14 mouse cellular contexts compared by ENCODE assay signal in the genomic region with DNA sequence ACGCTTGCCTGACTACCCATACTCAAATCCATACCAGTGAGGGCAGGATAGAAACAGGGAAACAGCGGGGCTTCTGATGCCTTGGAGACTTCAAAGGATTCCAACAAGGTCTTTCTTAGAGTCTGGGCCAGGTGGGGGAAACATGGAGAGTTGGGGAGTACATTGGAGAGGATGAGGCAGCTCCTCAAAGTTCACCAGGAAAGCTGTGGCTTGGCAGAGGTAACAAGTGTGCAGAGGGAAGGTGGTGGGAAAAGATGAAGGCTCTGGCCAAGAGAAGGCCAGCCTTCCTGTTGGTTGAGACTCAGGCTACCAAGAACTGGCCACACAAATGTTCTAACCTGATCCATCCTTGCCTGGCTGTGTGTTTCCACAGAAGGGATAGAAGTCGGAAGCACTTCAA.
"Had no signal": no experiment of that assay in that cellular context is flagged by ENCODE, and none has a peak within 500 bp of the region (broad histone marks: within the 10 kb centered on the region; RNA-seq: fewer than 3 reads in every experiment).

No protein-coding gene starts in this region.

- H3K4me2 ChIP-seq: liver, embryonic 13.5 days had no signal

- H3K9ac ChIP-seq: kidney, embryonic 15.5 days; liver, embryonic 13.5 days; midbrain, embryonic 15.5 days had no signal

- H3K27ac ChIP-seq: kidney, embryonic 15.5 days; liver, embryonic 13.5 days; midbrain, embryonic 15.5 days; stomach, postnatal 0 days had no signal

- H3K4me3 ChIP-seq: kidney, embryonic 15.5 days; liver, embryonic 13.5 days; midbrain, embryonic 15.5 days; myocyte had no signal

- H3K36me3 ChIP-seq: kidney, embryonic 15.5 days; liver, embryonic 13.5 days; midbrain, embryonic 15.5 days had no signal

- DNase-seq: layer of hippocampus, postnatal 36 days; liver, embryonic 13.5 days; lung, adult 2 months; lung, postnatal 14 days; lung, postnatal 4 days; right cerebral cortex, postnatal 14 days; right cerebral cortex, postnatal 4 days; thymus, adult 2 months; thymus, postnatal 14 days; thymus, postnatal 4 days had no signal

- H3K4me1 ChIP-seq: liver, embryonic 13.5 days had no signal

- H3K27me3 ChIP-seq: kidney, embryonic 15.5 days; liver, embryonic 13.5 days; midbrain, embryonic 15.5 days had no signal

- ATAC-seq: midbrain, embryonic 15.5 days had no signal

- H3K9me3 ChIP-seq: kidney, embryonic 15.5 days; liver, embryonic 13.5 days; midbrain, embryonic 15.5 days had no signal
